Comparison of ENCODE assay signal across 13 mouse cellular contexts in genomic region chr12:17048979-17049612, GRCm38 (mm10). TPM values are rescaled to one million over a fixed set of nuclear protein-coding genes. Genes with fewer than 3 reads are reported as not detected.
DNase-seq lines count a peak whose midpoint lies in the region; ATAC-seq lines count a peak whose summit lies in the region.
"Had no signal": no experiment of that assay in that cellular context is flagged by ENCODE, and none has a peak within 500 bp of the region (broad histone marks: within the 10 kb centered on the region; RNA-seq: fewer than 3 reads in every experiment).

No protein-coding gene starts in this region.

- ATAC-seq in midbrain, embryonic 13.5 days: 0 out of 2 replicates have a peak, but pooled peaks have one; percentile 22
- ATAC-seq in midbrain, embryonic 14.5 days (ENCODE audit: low FRiP score, low TSS enrichment): no peak
- ATAC-seq in kidney, embryonic 14.5 days (ENCODE audit: low FRiP score, low TSS enrichment): no peak

- H3K36me3 ChIP-seq in midbrain, embryonic 13.5 days: no peaks in the 10 kb centered on the region
- H3K36me3 ChIP-seq in midbrain, embryonic 14.5 days (ENCODE audit: control insufficient read depth, insufficient read depth, low read length): no peaks in the 10 kb centered on the region
- H3K36me3 ChIP-seq in kidney, embryonic 14.5 days (ENCODE audit: control insufficient read depth, insufficient read depth, low read length): no peaks in the 10 kb centered on the region
- H3K36me3 ChIP-seq: heart, embryonic 10.5 days had no signal

- no peaks in the 10 kb centered on the region for H3K27me3 ChIP-seq in midbrain, embryonic 13.5 days
- H3K27me3 ChIP-seq in midbrain, embryonic 14.5 days (ENCODE audit: control insufficient read depth, insufficient read depth, low read length): no peaks in the 10 kb centered on the region
- no peaks in the 10 kb centered on the region for H3K27me3 ChIP-seq in kidney, embryonic 14.5 days (ENCODE audit: control insufficient read depth, insufficient read depth, low read length)

- peak; percentile 38 to 45 for DNase-seq in cerebellum, postnatal 14 days
- DNase-seq in cerebellum, adult 9-11 months: no peak
- no peak for DNase-seq in midbrain, embryonic 14.5 days
- peak; percentile 40 to 46 for DNase-seq in layer of hippocampus, postnatal 36 days
- peak; percentile 30 for DNase-seq in retina, postnatal 1 day
- DNase-seq in right cerebral cortex, adult 18-20 months: no peak
- DNase-seq: cerebellum, postnatal 25 days; gastrocnemius, adult 2 months; kidney, postnatal 25 days had no signal

- no peak overlapping the region for H3K9ac ChIP-seq in midbrain, embryonic 13.5 days (replicated peaks)
- H3K9ac ChIP-seq in midbrain, embryonic 14.5 days (replicated peaks; ENCODE audit: low read length): no peak overlapping the region
- no peak overlapping the region for H3K9ac ChIP-seq in kidney, embryonic 14.5 days (ENCODE audit: low read depth, low read length)

- H3K4me2 ChIP-seq in midbrain, embryonic 13.5 days (replicated peaks): no peak overlapping the region
- no peak overlapping the region for H3K4me2 ChIP-seq in midbrain, embryonic 14.5 days (ENCODE audit: low read length)
- no peak overlapping the region for H3K4me2 ChIP-seq in kidney, embryonic 14.5 days (replicated peaks; ENCODE audit: low read depth, low read length)

- H3K4me1 ChIP-seq in midbrain, embryonic 13.5 days (replicated peaks): peaks cover 11% of the 10 kb centered on the region
- H3K4me1 ChIP-seq in midbrain, embryonic 14.5 days (ENCODE audit: control insufficient read depth, insufficient read depth, low read length): peaks cover 4% of the 10 kb centered on the region; the same call in 1 of the 2 replicates
- no peaks in the 10 kb centered on the region for H3K4me1 ChIP-seq in kidney, embryonic 14.5 days (ENCODE audit: control insufficient read depth, insufficient read depth, low read length)

- 69% methylated on average over 7 of the region's 7 CpGs for WGBS in midbrain, embryonic 13.5 days
- WGBS in midbrain, embryonic 14.5 days: 62% methylated on average over 7 of the region's 7 CpGs
- 63% methylated on average over 7 of the region's 7 CpGs for WGBS in kidney, embryonic 14.5 days

- no peak overlapping the region for H3K4me3 ChIP-seq in midbrain, embryonic 13.5 days (replicated peaks)
- H3K4me3 ChIP-seq in midbrain, embryonic 14.5 days (replicated peaks; ENCODE audit: low read depth, low read length): no peak overlapping the region
- H3K4me3 ChIP-seq in kidney, embryonic 14.5 days (ENCODE audit: low read length): no peak overlapping the region
- H3K4me3 ChIP-seq: gastrocnemius, adult 2 months; heart, embryonic 10.5 days had no signal

- H3K27ac ChIP-seq in midbrain, embryonic 13.5 days: no peak overlapping the region
- H3K27ac ChIP-seq in midbrain, embryonic 14.5 days (replicated peaks; ENCODE audit: low read depth, low read length): no peak overlapping the region
- H3K27ac ChIP-seq in kidney, embryonic 14.5 days (ENCODE audit: low read depth, low read length): no peak overlapping the region
- H3K27ac ChIP-seq: gastrocnemius, adult 2 months; heart, embryonic 10.5 days had no signal

- no peaks in the 10 kb centered on the region for H3K9me3 ChIP-seq in midbrain, embryonic 13.5 days
- H3K9me3 ChIP-seq in midbrain, embryonic 14.5 days (ENCODE audit: control insufficient read depth, low read length): no peaks in the 10 kb centered on the region
- H3K9me3 ChIP-seq in kidney, embryonic 14.5 days (ENCODE audit: control insufficient read depth, low read length): no peaks in the 10 kb centered on the region
- H3K9me3 ChIP-seq: heart, embryonic 10.5 days had no signal

RNA-seq across cellular contexts. Expression of gene 2410004P03Rik, which starts 37.6 kb away (rescaled TPM):
- polyA plus RNA-seq in midbrain, embryonic 13.5 days (2015; fragmentation: Nextera tagmentation; extraction: Ambion mirVana): 0.82 and 1.5 TPM in 2 replicates
- polyA plus RNA-seq in midbrain, embryonic 14.5 days (2014; fragmentation: Nextera tagmentation; extraction: Ambion mirVana): 2.6 and 3.4 TPM in 2 replicates
- under 1 TPM; 0.25 to 0.61 TPM for total RNA-seq in layer of hippocampus, postnatal 36 days (2021)
- polyA plus RNA-seq in kidney, embryonic 14.5 days (2014; fragmentation: Nextera tagmentation; extraction: Ambion mirVana): 0.14 and 0.63 TPM in 2 replicates
- total RNA-seq: gastrocnemius, adult 2 months had no signal
- polyA plus RNA-seq: liver, embryonic 16.5 days had no signal

RNA-seq across cellular contexts. Expression of gene Pqlc3, which starts 48.9 kb away (rescaled TPM):
- polyA plus RNA-seq in midbrain, embryonic 13.5 days (2015; fragmentation: Nextera tagmentation; extraction: Ambion mirVana): 1.6 and 2.1 TPM in 2 replicates
- polyA plus RNA-seq in midbrain, embryonic 14.5 days (2014; fragmentation: Nextera tagmentation; extraction: Ambion mirVana): 0.91 and 1.2 TPM in 2 replicates
- total RNA-seq in layer of hippocampus, postnatal 36 days (2021): 1 to 10 TPM; 1.0 to 1.2 TPM
- polyA plus RNA-seq in kidney, embryonic 14.5 days (2014; fragmentation: Nextera tagmentation; extraction: Ambion mirVana): 2.5 and 3.0 TPM in 2 replicates

Comparison
In these comparisons a context has a peak if more than half of its experiments do, and no peak if none do; other contexts are left out.
1. DNase-seq: peak in cerebellum, postnatal 14 days (2 of 2), layer of hippocampus, postnatal 36 days (2 of 2) and retina, postnatal 1 day (single experiment); none in cerebellum, adult 9-11 months (single experiment), midbrain, embryonic 14.5 days (single experiment) and right cerebral cortex, adult 18-20 months (single experiment).